Mouse (Mus musculus) CD4-positive, CD25-positive, alpha-beta regulatory T cell, adult 2 months (primary cell): ENCODE data around the gene Fam171a2.
A peak's percentile ranks its signal among the peaks of the same experiment; 100 is the strongest.

ENCODE experiments used
- DNase-seq: peaks from one replicate; pipeline ENCODE4 v3.0.0-alpha.2; 2012; ENCODE audit warnings: low read depth, low spot score

The Fam171a2 gene

DNA sequence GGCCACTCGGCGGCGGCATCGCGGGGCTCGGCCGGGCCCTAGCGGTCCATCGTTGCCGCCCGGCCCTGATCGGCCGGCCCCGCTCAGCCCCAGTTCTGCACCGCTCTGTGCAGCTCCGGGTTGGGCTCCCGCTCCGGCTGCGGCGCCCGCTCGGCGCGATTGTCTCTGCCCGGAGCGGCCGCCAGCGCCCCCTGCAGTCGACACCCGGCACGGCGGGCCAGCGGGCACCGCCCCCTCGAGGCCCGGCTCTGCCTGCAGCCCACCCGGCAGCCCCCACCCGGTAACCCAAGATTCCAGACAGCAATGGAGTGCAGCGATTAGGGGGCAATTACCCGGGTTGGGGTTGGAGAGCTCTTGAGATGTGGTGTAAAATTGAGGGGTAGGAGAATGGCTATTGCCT, at the start of gene Fam171a2:
TSS of gene Fam171a2 (minus strand) at position 186 of the 400 bp plus-strand sequence.
- DNase-seq, result peak; percentile 83

DNA sequence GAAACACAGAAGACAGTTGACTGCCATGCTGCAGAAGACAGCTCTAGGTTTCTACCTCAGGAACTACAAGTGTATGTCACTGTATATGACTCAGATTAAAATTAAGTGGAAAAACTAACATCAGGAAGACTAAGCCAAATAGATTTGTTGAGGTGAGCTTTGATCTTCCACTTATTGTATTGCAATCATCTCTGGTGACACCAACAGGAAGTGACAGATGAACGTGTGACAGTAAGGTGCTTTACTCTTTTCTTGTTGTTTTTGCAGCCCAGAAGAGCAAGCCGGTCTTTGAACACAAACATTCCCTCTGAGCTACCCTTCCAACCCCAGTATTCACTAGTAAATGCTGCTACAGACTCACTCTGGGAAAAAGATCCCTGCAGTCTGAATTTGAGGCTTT, 49.2 kb upstream of the Fam171a2 start:
- peak; percentile 33 for DNase-seq

GRCm38 (mm10) chr11:102496206-102496605, 48.7 kb upstream of the Fam171a2 start:
- no peak for DNase-seq

DNA sequence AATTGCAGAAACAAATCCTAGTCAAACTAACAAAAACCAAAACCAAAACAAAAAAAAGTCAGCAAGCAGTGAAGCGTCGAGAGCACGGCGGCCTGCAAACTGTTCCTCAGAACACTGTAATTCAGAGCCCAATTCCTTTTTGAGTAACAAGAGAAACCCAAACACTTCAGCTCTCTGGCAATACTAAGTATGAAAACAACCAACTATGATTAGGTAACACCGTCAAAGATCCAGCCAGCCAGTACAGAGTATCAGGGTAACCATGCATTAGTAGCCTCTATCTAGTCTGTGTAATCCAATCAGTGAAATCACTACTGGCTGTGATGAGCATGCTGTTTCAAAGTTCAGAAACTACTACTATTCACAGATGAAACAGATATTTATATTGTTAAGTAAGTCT, 48.3 kb upstream of the Fam171a2 start:
- no peak for DNase-seq

GRCm38 (mm10) chr11:102495114-102495513, 47.6 kb upstream of the Fam171a2 start:
- DNase-seq, result no peak

GRCm38 (mm10) chr11:102494063-102494650, 46.7 kb upstream of the Fam171a2 start:
- DNase-seq, result no peak

- no peak for DNase-seq
These were observed 45.8 kb upstream of the Fam171a2 start for GRCm38 (mm10) chr11:102493241-102493640.

DNA sequence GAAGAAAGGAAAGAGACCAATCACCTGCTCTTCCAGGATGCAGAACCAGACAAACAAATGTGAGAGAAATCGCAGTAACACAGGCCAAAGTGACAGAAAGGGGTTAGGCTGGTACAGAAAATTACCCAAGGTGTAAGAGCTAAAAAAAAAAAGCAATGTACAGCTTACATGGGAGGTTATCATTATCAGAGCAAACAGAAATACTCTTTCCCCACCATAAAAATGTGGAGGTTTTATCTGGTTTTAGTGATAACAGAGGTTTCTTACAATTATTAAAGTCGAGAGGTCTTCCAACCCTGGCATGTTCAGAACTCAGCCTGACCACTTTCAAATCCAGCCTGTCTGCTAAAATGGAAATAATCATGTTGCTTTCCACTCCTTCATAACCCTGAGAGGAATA, 40.4 kb upstream of the Fam171a2 start:
- no peak for DNase-seq

GRCm38 (mm10) chr11:102486733-102487386, 39.4 kb upstream of the Fam171a2 start:
- peak; percentile 78 for DNase-seq

DNA sequence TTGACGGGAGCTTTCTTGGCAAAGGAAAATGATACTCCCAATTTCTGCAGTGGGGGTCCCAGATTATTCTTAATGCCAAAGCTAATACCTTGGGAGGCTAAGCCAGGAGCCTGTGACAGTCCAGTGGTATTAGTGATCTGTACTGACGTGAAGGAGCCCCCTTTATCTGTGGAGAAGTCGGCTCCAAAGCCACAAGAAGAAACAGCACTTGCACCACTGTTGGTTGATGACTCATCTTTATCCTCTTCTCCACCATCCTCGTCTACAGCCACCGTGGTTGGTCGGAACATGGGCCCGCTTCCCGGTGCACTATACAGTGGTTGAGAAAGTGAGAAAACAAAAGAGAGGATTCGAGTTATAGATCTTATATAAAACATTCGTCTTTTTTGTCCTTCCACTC, 34.3 kb upstream of the Fam171a2 start:
- DNase-seq, result no peak

- no peak for DNase-seq
These were observed 33.4 kb upstream of the Fam171a2 start for GRCm38 (mm10) chr11:102480897-102481296.

- no peak for DNase-seq
These were observed 32.6 kb upstream of the Fam171a2 start for GRCm38 (mm10) chr11:102480111-102480510.

- no peak for DNase-seq
These were observed 32.1 kb upstream of the Fam171a2 start for GRCm38 (mm10) chr11:102479581-102479980.

DNA sequence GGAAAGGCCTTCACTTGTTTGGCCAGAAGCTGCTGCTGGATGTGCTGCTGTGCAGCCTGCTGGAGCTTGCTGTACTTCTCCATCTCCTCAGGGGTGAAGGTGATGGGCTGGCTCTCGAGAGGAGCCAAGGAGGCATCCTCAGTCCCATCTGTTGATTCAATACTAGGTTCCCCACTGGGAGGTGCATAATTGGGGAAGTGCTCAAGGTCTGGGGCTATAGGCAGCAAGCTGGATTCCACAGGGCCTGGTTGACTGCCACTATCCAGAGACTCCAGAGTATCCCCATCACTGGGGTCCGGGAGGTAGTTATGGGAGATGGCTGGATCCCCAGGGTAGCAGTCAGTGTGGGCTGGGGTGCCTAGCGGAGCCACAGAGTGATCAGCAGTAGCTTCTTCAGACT, 31.2 kb upstream of the Fam171a2 start:
- no peak for DNase-seq

- DNase-seq, result no peak
These were observed 27.5 kb upstream of the Fam171a2 start for GRCm38 (mm10) chr11:102475027-102475426.

GRCm38 (mm10) chr11:102469648-102470357, 22.3 kb upstream of the Fam171a2 start, which contains the start of gene Itga2b:
TSS of gene Itga2b (minus strand) at chr11:102470122.
- DNase-seq, result no peak

DNA sequence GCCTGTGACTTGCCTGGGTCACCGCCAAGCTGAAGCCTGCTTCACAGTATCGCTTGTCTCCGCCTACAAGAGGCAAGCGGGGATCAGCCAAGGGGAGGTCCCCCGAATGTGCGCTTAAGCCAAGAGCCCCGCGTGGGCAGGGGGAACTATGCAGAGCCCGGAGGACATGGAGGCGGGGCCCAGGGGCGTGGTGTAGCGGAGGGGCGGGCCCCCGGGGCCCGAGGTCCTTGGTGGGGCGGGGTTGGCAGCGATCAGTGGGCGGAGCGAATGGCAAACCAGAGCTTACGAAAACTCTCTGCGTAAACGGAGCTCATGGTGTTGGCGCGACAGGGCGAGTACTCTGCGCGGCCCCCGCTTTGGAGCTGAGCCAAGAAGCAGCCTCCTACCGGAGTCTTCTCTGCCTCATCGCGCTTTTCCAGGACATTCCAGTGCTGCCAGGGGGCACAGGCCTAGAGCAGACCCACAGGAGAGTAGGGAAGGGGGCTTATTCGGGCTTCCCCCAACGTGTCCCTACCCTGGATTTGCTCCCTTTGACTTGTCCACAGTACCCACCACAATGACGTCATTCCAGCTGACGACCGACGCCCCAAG, 19.7 kb upstream of the Fam171a2 start:
- DNase-seq, result peak; percentile 94

DNA sequence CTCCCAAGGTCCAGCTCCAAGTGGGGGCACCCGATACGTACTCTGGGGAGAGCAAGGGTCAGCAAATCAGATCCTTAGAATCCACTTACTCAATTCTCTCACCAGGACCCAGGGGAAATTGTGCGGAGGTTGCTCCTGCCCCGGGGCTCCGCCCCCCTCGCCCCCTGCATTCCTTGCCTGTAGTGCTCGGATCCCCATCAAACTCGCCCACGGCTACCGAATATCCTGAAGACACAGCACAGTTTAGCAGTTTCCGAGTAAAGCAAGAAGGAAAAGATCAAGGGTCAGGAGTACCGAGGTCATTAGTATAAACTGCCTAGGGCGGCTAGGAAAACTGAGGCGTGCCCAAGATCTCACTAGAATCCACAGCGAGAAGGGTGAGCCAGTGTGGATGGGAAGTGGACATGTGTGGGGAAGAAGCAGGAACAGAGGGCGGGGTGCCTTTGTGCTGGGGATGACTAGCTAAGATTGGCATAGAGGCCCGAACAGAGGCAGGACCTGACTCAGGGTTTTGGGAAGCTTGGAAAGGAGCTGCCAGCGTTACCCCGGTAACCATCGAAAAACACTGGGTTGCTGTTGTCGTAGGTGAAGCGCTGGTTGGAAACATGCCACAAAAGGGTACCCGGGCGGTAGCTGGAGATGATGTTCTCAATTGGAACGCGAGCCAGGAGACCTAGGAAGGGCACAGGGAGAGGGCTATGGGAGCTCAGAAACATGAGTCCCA, 18.4 kb upstream of the Fam171a2 start:
- DNase-seq, result no peak

- no peak for DNase-seq
These were observed 17.4 kb upstream of the Fam171a2 start for GRCm38 (mm10) chr11:102464901-102465300.

- DNase-seq, result no peak
These were observed 14.3 kb upstream of the Fam171a2 start for GRCm38 (mm10) chr11:102461764-102462163.

DNA sequence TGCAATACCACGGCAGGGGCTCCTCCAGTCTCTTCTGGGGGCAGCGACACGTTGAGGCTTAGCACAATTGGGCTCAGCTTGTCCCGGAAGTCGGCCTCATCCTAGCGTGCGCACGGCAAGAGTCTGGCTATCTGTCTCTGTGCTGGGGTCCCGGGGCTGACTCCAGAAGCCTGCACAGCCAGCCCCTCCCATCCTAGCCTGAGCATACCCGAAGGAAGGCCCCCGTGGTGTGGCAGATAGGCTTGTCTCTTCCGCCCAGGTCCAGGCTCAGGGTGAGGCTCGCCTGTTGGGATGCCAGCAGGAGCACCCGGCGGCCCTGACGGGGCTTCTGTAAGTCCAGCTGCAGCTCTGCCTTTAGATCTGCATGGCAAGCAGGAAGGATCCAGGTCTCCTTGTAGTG, 13.1 kb upstream of the Fam171a2 start:
- no peak for DNase-seq
